Mouse (Mus musculus) left cerebral cortex, postnatal 10 days (tissue): ENCODE results near the gene Rab5c. TPM values are rescaled to one million over a fixed set of nuclear protein-coding genes. Genes with fewer than 3 reads are reported as not detected.

ENCODE experiments used
- DNase-seq, 2 experiments: peaks; one replicate each; pipeline ENCODE4 v3.0.0; 2021 to 2022; ENCODE audit warnings: low spot score in 2 of 2, mixed read lengths in 1 of 2; ENCODE audit errors: extremely low spot score in 1 of 2
- intact Hi-C: fragments of 180-260 bp; cut with DNase I; formaldehyde crosslinking; loops from one replicate; pipeline ENCODE4 v1.15.1; 2025
- total RNA-seq, 2 experiments: library from RNA; stranded (reverse); gene quantifications; 2 replicates each; pipeline ENCODE4 v1.2.3; 2021

Gene Rab5c
- total RNA-seq, 2 experiments from 2014 or later, result 162 to 167 TPM

DNA sequence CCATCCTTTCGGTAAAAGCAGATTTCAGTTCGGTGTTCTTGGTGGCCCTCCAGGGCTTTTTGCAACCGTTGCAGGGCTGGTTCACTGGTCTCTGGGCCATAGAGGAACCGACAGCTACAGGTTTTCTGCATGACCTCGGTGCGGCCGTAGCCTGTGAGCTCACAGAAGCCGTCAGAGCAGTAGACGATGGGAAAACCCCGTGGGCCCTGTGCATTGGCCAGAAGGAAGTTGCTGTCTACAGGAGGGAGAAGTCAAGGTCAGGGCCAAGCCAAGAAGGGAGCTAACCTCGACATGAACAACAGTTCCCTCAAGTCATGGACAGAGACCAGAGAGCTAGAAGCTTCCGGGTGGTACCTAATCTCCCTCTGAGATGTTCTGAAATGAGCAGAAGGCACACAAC, 19.6 kb upstream of the Rab5c start:
- intact Hi-C loops, result no loop called here
- DNase-seq, result no peak

DNA sequence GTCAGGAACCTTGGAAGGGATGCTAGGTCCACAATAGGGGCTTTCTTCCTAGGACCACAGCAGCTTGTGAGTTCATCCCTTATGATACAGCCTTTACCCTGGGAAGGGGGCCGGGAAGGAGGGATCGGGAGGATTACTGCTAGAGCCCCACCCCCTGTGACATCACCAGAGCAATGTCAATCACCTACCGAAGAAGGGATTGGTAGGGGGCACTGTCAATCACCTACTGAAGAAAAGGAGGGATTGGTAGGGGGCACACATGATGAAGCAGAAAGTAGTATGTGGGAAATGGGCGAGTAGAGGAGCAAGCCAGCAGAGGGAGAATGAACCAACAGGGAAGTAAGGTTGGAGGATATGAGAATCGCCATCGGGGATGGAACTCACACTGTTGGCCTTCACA, 18.5 kb upstream of the Rab5c start:
- intact Hi-C loops, result no loop called here
- DNase-seq, result no peak

DNA sequence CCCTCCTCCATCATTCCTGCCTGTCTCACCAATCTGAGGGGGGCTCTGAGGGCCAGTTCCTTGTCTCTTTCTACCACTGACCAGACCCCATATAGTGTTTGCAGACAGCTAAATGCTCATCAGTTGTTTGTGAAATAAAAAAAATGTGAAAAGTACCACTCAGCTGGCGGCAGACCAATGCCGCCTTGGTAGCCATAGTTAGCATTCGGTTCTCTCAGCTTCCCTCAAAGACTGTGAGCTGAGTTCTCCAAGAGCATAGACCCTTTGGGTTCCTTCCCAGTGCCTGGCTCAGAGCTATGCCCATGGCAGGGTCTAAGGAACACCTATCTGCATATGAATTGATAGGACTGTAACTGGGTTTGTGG, 16.7 kb upstream of the Rab5c start:
- no peak for DNase-seq
- intact Hi-C loops, result no loop called here

DNA sequence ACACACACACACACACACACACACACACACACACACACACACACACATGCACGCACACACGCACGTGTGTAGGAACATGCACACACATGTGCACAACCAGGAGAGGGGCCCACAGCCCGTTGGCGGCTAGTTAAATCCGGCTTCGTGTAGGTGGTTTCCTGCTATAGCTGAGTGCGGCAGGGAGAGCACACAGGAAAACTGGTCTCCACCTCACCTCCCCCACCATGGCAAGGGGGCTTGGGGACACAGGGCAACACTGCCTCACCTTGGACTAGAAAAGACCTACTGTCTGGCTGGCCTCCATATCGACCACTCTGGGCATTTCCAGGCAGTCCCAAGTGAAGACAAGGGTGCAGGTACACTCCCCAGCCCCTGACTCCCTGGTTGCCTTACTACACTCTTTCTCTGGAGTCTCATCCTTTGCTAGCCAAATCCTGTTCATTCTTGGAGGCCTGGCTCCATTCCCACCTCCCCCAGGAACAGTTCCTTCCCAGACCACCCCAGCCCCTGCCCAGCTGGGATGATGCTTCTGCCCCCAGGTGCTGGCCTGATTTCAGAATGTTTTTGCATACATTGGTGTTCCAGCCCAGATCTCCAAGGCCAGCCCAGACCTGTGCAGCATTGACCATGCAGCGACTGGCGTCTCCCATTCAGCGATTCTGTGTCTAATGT, 16.1 kb upstream of the Rab5c start:
- DNase-seq, result peak in 1 of 2 experiments; percentile 62
- intact Hi-C loops, result no loop called here

DNA sequence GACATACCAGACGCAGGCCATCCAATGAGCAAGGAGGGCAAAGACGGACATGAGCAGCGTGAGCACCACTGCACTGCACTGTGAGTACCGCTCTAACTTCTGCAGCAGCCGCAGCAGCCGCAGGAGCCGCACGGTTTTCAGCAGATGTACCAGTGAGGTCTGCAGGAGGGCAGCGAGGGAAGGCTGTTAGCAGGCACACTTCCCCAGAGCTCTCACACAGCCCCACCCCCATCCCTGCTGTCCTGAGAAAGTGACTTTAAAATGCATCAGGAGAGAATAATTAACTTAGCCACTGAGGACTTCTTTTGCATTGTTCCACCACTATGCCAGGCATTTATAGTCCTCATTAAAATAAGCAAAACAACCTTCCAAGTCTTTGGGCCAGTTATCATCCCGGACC, 14.3 kb upstream of the Rab5c start:
- intact Hi-C loops, result no loop called here

DNA sequence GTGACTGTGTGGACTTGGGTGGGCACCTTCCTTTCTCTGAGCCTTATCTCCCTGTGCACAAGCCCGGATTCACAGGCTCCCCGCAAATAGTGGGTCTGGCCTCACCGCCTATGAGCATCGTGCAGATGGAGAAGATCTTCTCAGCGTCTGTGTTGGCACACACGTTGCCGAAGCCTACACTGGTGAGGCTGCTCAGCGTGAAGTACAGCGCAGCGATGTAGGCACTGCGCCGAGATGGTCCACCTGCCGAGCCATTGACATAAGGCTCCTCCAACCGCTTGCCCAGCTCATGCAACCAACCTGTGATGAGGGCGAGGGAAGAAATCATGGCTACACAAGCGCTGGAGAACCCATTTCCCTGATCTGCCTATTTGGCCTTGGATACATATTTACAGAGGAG, 12.1 kb upstream of the Rab5c start:
- intact Hi-C loops, result no loop called here
- no peak for DNase-seq

More for the DNA sequence above, 14.3 kb upstream of the Rab5c start:
- peak in 1 of 2 experiments; percentile 61 for DNase-seq

DNA sequence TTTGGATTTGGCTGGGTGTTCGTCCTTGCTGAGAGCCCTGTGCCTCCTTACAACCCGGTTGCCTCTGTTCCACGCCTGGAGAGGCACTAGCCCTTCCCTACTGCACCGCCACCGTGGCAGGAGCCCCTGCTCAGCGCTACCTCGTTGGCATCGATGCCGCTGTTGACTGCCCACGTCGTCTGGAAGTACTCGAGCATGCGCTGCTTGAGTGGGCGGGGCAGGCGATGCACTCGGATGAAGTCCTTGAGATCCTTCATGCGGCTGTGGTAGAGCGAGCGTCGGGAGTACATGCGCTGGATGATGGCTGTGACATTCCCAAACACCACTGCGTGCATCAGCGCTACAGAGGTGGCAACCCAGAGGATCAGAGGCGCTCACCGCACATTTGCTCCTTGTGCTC, 11.5 kb upstream of the Rab5c start:
- intact Hi-C loops, result no loop called here
- peak in 1 of 2 experiments; percentile 48 for DNase-seq

DNA sequence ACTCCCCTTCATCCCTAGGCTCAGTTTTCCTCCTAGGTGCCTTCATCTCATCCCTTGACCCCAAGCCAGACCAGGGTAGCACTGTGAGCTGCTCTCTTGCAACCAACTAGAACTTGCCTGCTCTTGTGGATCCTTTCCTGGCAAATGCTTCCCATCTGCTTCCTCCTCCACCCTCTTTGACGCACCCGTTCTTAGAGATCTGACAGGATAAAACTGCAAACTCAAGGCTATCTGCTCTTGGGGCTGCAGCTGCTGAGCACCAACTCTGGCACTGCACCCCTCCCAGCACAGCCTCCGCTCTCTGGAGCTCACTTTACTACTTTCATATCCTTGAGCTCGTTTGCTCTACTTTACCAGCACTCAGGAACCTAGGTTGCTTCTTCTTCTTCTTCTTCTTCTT, 10.6 kb upstream of the Rab5c start:
- DNase-seq, result no peak
- intact Hi-C loops, result no loop called here

DNA sequence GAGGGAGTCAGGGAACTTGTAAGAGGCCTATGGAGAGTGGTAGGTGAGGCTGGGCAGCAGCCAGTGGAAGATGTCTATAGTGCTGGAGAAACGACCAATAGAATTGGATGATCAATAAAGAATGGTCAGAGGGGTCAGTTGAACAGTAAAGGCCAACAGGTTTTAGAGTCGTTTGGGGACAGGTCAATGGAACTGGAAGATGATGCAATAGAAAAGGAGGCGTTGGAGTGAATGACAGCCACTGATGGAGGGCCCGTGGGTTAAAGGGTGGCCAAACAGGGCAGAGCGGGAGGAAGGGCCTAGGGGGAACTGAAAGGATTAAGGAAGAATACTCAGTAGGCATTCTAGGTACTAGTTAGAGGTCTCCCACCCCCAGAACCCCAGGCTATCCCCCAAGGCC, 9.1 kb upstream of the Rab5c start:
- intact Hi-C loops, result no loop called here
- no peak for DNase-seq

DNA sequence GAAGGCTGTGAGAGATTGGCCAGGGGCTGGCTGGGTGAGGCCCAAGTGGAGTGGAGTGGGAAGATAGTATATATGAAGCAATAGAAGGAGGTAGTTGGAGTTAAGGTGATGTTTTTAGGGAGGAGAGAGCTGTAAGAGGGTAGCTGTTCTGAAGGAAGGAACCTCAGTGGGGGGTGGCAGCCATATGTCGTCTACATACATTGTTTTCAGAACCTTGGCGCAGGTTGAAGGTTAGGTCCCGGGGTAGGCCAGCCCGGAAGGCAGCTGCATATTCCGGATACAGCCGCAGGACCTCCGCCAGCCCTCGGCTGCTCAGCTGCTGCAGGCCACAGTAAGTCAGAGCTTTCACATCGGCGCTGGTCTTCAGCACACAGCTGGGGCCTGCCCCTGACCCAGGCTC, 8.5 kb upstream of the Rab5c start:
- intact Hi-C loops, result no loop called here
- DNase-seq, result no peak

DNA sequence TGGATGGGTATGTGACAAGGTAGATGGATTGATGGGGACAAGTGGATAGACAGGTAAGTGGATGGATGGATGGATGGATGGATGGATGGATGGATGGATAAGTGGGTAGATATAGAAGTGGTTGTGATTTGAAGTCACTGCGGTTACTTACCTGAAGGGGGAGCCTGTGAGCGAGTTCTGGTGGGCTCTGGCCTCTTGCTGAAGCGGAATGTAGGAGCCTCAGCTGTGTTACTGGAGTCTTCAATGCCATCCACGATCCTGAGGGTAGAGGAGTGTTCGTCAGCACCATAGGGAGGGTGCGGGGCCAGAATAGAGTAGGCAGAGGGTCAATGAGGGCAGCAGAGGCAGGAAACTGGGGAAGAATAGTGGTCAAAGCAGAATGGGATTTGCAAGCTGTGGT, 7.1 kb upstream of the Rab5c start:
- intact Hi-C loops, result no loop called here
- DNase-seq, result no peak

DNA sequence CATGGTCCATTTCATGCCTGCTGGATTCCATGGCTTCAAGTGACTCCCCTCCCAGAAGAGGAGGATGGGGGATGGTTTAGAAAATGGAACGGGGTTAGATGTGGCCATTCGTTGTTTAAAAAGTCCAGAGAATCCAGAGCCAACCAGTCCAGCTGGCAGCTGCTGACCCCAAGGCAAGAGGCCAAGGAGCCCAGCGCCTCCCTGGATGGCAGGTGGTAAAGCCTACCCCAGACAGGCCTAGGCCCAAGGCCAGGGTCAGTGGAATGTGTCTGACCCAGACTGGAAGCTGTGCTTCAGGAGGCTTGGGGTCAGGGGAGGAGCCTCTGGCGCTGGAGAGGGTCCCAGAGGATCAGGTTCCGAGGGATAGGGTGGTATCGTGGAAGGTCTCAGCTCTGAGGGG, 3.3 kb upstream of the Rab5c start:
- intact Hi-C loops, result no loop called here
- DNase-seq, result peak in 1 of 2 experiments; percentile 56

DNA sequence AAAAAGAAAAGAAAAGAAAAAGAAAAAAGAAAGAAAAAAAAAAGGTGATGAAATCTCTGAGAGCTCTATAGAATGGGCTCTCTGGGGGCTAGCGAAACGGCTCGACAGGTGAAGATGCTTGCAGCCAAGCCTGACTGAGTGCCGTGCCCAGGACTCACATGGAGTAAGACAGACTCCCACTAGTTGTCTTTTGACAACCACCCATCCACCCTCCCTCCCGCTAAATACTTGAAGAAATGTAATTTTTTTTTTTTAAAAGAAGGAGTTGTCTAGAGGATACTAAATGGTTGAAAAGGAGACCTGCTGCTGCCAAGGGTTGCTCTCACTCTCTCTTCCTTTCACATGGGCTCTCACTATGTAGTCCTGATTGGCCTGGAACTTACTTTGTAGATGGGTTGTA, 734 bp upstream of the Rab5c start:
- intact Hi-C loops, result no loop called here
- DNase-seq, result no peak

DNA sequence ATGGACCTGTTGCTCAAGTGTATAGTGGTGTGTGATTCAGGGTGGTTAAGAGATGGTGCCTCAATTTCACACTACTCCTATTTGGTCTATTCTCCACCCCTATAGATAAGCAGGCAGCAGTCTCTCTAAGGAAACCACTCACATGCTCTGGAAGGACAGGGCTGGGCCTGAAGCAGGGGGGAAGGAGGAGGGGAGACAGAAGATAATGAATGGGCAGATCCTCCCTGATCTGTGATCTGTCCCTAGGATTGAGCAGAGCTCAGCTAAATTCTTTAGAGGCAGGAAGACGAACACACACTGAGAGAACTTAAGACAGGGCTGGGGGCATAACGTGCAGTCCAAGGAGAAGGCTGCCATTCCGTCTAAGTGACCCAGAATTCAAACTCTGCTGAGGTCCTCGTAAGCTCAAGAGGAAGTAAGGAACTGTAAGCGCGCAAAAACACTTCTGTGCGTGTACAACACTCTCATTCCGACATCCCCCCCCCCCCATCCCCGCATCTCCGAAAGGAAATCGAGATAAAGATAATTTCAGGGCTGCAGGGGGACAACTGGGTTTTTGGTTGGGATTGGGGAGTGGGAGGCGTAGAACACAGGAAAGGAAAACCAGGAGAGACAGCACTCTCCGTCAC, 796 bp downstream of the Rab5c start:
- DNase-seq, result no peak
- intact Hi-C loops, result no loop called here

DNA sequence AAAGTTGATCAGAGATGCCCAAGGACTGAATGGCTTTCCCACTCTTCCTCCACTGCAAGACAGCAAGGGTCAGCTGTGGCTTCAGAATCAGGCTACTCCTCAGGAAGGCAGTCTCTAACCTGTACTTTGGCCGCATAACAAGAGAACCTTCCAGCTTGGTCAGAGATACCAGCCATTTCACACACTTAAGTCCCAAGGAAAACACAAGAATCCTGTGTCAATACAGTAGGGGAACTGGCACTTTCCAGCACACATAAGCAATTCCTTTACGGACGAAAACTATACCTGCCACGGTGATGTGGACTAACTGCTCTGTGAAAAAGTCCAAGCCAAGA, 1.3 kb downstream of the Rab5c start:
- intact Hi-C loops, result no loop called here
- DNase-seq, result no peak

DNA sequence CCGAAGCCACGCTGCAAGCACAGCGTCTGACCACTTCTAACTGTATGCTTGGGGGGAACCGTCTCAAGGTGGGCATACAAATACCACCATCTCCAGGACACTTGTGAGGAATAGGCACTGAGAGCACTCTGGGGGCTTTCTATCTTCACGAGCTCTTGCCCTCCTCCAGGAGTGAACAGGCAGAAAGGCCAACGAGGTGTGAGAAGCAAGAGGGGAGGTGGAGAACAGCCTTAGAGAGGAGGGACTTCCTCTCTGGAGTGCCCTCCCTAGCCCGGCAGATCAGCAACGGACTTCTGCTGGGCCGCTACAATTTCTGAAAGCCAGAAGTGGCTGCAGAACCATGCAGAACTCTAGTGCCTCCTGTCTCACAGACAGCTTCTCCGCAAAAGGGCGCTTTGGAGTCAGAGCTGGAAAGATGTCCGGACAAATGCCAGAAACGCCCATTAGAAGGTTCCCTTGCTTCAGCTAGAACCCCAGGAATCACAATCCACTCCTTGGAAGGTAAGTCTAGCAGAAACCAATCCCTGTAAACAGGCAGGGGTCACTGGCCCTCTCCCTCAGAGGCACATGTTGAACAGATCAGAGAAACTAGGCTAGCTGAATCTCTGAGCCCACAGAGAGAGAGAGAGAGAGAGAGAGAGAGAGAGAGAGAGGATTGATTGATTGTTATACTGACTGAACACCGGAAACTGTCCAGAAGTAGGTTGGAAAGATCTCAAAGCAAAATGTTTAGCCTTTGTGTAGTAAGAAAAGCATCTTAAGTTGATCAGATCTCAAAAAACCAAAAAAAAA, 1.9 kb downstream of the Rab5c start:
- no peak for DNase-seq
- intact Hi-C loops, result no loop called here

DNA sequence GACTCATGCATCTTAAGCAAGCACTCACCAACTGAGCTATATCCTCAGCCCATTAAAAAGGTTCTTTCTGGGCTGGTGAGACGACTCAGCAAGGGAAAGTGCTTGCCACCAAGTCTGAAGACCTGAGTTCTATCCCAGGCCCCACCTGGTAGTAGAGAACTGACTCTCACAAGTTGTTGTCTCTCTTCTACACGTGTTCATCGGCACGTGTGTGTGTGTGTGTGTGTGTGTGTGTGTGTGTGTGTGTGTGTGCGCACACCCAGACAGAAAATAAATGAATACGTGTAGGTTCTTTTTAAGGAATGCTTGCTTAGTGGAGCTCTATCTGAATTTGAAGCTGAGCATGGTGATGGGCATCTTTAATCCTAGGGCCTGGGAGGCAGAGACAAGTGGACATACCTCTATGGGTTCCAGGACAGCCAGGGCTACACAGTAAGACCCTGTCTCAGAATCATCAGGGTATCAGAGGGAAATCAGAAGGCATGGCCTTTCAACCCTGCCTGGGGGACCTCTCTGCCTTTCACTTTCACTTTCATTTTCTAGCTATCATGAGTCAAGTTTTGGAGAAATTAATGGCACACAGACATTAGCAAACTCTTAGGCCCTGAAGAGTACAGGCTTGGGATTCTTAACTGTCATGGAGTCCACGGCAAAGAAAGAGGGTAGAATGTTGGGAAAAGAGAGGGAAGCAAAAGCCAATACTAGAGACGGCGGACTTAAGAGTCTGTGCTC, 2.7 kb downstream of the Rab5c start:
- no peak for DNase-seq
- intact Hi-C loops, result no loop called here

DNA sequence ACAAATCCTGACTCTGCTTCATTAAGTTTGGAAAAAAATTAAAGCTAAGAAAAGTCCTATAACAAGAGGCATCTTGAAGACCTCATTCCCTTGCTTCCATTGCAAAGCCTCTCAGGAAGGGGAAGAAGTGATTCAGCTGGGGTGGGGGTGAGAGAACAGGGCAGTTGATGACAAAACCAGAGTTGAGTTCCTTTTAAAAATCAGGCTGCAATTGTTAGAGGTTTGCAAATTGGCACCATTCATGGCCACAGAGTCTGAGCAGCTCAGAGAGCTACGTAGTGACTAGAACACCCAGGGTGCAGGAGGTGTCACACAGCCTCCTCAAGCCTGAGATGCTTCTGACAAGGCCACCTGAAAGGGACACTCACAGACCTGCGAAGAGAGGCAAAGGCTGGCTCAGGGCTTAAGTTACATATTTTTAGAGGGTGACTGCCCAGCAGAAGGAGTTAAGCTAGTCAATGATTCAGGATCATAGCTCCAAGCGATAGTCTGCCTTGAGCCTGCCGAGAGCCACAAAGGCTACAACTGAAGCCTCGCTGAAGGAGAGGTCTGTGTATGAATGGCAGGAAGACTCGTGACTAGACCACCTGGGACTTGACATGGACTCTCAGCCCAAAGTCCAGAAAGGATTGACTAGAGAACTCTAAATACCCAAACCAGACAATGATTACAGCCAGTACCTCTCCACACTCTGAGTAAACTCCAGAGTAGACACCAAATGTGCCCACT, 7.4 kb downstream of the Rab5c start:
- intact Hi-C loops, result no loop called here
- no peak for DNase-seq

DNA sequence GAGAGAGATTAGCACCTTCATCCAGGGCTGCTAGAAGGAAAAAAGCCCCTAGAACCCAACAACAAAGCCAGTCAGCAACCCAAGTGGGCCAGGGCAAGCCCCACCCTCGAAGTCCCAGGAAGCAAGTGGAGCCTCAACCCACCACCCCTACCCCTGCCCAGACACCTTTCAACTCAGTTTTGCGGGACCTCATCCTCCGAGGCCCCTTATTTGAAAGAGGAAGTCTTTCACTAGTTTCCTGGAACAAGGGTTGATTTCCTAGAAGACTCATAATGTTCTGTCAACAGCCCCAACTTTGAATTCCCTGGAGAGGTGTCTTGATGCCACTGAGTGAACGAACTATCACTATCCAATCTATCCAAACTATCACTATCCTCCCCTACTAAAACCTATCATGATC, 8.0 kb downstream of the Rab5c start:
- intact Hi-C loops, result no loop called here
- DNase-seq, result no peak
